Mouse (Mus musculus) heart, adult 9 months (tissue): ENCODE results near the gene Elmo3.
A peak's percentile ranks its signal among the peaks of the same experiment; 100 is the strongest.

ENCODE experiments used
- DNase-seq, 2 experiments: peaks; one replicate each; pipeline ENCODE4 v3.0.0; 2022; ENCODE audit warnings: low spot score in 2 of 2

Gene Elmo3

GRCm38 (mm10) chr8:105326968-105327367 is 21.6 kb downstream of the Elmo3 start:
- DNase-seq = no peak

DNA sequence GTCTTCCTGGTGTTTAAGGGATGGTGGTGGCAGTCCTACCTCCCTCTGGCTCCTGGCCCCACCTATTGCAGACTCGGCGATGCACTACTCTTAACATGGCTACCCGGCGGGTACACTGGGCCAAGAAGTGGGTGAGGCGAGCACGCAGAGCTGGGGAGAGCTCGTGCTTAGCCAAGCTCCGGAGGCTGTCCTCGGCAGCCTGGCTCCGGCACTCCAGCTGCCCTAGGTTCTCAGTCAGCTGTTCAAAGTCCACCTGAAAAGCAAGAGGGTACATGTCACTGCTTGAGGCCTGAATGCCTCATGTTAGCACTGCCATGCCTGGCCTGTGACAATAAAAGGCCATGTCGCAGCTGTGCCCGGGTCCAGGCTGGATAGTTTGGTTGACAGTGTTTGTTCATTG is 24.9 kb downstream of the Elmo3 start:
- no peak for DNase-seq

- DNase-seq = no peak
Measured at GRCm38 (mm10) chr8:105331469-105331868, 26.1 kb downstream of the Elmo3 start.

- no peak for DNase-seq
Measured at GRCm38 (mm10) chr8:105331931-105332330, 26.5 kb downstream of the Elmo3 start.

- DNase-seq = no peak
Measured at GRCm38 (mm10) chr8:105332523-105332922, 27.1 kb downstream of the Elmo3 start.

- no peak for DNase-seq
Measured at GRCm38 (mm10) chr8:105336373-105337130, 31.2 kb downstream of the Elmo3 start.

- DNase-seq = no peak
Measured at GRCm38 (mm10) chr8:105338992-105339391, 33.6 kb downstream of the Elmo3 start.

GRCm38 (mm10) chr8:105339886-105340635 is 34.7 kb downstream of the Elmo3 start:
- peak; percentile 28 to 48 for DNase-seq

- no peak for DNase-seq
Measured at GRCm38 (mm10) chr8:105341399-105341798, 36.0 kb downstream of the Elmo3 start.

GRCm38 (mm10) chr8:105342768-105343167 is 37.4 kb downstream of the Elmo3 start:
- DNase-seq = no peak

DNA sequence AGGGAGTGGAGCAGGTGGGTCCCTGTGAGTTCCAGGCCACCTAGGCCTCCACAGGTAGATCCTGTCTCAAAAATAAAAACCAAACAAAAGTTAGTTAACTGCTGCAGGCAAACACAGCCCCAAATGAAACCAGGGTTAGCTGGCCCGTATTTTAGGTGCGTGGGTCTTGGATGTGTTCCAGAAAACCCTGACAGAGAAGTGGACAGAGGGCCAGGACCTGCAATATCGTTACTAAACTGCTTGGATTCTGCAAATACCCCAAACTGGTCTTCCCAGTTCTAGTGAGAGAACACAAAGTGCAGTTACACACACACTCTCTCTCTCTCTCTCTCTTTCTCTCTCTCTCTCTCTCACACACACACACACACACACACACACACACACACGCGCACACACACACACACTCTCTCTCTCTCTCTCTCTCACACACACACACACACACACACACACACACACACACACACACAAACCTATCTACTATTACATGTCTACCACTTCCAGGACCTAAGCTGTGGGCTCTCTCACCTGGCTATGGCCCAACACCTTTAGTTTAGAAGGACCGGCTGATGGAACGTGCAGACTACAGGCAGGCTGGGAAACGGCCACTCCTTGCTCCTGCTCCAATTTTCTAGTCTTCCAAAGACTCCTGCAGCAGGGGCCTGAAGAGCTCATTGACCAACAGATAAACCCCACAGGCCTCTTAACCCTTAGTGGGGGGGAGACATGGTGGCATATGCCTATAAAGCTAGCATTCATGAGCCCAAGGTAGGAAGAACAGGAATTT is 38.6 kb downstream of the Elmo3 start:
- DNase-seq = no peak

DNA sequence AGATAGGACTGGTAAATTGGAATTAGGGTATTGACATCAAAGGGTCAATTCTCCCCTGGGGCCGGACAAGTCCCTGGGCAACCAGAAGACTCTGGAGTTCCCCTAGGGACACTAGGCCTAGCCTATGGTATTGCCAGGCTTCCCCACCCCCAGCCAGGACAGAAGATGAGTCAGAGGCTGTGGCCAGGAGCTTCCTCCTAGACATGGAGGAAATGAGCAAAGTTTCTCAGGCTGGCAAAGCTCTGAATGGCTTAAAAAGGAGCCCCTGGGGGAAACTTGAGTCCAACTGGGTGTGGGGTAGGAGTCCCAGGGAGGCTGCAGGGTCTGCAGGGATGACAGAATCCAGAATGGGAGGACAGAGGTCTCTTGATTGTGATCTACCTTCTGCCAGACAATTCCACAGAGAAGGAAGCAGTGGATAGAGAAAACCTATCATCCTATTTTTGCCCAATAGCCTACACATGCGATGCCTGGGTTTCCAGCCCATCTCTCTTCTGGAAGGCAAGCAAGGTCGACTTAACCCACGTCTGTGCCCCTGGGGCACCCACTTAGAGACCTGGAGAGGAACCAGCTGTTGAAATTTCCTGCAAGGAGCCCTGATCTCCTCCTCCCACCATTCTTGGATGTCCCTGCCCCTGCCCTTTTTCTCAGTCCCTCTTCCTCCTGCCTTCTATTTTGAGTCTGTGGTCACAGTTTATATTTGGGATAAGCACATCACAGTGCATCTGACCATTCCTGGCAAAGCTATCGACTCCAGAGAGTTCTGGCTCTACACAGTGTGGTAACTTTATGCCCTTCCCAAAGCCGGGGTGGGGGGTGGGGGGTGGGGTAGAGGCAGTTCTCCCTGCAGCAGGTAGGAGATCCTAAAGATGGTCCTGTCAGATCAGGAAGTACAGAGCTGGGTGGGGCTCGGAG is 39.9 kb downstream of the Elmo3 start:
- DNase-seq = peak; percentile 39 to 58

- peak; percentile 83 to 84 for DNase-seq
Measured at GRCm38 (mm10) chr8:105346611-105347427, 41.4 kb downstream of the Elmo3 start.

- DNase-seq = peak; percentile 95 to 96
Measured at GRCm38 (mm10) chr8:105347428-105348221, 42.2 kb downstream of the Elmo3 start, which contains the start of gene Fhod1. TSS of gene Fhod1 (minus strand) at chr8:105347953.

DNA sequence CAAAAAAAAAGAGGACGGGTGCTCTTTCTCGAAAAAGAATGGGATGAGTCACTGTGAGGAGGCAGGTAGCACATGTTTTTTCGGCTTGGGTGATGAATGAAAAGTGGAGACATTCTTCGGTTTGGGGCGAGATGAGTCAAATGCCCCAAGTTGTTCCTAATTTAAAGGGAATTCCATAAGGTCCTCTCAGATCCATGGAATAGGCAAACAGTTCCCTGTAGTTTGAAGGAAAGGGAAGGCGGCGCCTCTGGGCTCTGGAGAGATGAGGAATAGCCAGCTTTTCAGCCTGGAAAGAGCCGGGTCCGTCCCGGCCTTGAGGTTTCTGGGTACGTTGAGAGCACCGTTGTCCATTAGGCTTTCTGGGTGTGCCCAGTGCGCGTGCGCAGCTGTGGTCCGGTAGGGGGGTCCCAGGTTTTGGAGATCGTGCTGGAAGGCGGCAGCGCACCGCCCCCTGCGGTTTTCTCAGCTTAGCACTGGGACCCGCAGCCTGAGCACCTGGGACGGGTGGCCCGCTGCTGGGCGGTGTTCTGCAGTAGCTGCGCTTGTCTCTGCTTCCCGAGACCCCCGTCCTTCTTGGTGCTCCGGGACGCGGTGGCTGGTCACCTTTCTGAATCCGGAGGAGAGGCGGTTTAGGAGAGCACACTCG is 43.2 kb downstream of the Elmo3 start, which contains the start of gene Slc9a5:
Slc9a5 (plus strand) TSS at position 394 of the 646 bp plus-strand sequence.
- peak; percentile 24 to 56 for DNase-seq

DNA sequence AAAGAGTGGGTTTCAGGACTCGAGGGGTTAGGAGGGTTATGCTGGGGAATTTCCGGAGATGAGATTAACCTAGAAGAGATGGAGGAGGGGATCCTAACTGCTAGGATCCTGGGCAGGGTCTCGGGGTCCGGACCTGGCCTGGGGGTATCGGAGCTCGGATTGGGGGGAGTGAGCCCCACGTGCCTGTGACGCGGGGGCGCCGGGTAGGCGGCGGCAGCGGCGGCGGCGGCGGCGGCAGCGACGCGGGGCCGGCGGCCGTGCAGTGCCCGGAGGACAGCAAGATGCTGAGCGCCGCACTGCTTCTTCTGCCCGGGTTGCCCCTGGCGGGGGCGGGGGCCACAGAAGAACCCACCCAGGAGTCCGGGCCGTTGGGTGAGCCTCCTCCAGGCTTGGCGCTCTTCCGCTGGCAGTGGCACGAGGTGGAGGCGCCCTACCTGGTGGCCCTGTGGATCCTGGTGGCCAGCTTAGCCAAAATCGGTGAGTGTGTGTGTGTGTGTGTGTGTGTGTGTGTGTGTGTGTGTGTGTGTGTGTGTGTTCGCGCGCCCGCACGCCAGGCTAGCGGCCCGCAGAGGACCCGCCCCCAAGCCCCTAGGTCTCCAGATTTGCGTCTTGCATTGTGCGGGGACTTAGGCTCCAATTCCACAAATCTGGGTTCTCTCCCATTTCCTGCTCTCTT is 43.8 kb downstream of the Elmo3 start:
- no peak for DNase-seq

DNA sequence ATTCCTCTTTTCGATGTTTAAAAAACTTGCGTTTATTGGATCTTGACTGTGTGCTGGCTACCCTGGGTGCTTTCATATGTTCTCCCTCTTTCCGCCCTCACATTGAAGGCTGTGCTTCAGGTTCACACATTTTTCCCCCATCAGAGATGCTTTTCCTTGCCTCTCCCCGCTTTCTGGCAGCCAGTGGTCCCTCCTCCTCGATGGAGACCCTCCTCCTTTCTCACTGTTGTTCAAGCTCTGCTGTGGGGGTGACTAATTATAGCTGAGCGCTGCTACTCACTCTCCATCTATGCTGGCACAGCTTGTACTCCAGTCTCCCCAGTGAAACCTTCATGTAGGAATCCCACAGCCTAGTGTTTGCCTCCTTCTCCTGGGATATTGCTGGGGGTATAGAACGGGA is 44.8 kb downstream of the Elmo3 start:
- no peak for DNase-seq

- DNase-seq = no peak
Measured at GRCm38 (mm10) chr8:105353583-105354135, 48.3 kb downstream of the Elmo3 start.
